Mouse (Mus musculus) thymus, adult 2 months (tissue): ENCODE results near the gene Syt16.

ENCODE experiments used
- CTCF ChIP-seq: fragments of 200-500 bp; IDR thresholded peaks from 2 replicates; pipeline ENCODE4 v1.5.1; 2012; ENCODE audit warnings: mild to moderate bottlenecking, control low read depth, low read length, moderate library complexity, borderline replicate concordance; ENCODE audit not compliant: control insufficient read depth, poor library complexity, insufficient read depth; ENCODE audit errors: extremely low read depth
- POLR2A ChIP-seq: fragments of 200-500 bp; IDR thresholded peaks from 2 replicates; pipeline ENCODE4 v1.6.1; 2012; ENCODE audit warnings: mild to moderate bottlenecking, low read length, control low read depth, moderate library complexity; ENCODE audit not compliant: control insufficient read depth, poor library complexity, insufficient read depth; ENCODE audit errors: extremely low read depth

DNA sequence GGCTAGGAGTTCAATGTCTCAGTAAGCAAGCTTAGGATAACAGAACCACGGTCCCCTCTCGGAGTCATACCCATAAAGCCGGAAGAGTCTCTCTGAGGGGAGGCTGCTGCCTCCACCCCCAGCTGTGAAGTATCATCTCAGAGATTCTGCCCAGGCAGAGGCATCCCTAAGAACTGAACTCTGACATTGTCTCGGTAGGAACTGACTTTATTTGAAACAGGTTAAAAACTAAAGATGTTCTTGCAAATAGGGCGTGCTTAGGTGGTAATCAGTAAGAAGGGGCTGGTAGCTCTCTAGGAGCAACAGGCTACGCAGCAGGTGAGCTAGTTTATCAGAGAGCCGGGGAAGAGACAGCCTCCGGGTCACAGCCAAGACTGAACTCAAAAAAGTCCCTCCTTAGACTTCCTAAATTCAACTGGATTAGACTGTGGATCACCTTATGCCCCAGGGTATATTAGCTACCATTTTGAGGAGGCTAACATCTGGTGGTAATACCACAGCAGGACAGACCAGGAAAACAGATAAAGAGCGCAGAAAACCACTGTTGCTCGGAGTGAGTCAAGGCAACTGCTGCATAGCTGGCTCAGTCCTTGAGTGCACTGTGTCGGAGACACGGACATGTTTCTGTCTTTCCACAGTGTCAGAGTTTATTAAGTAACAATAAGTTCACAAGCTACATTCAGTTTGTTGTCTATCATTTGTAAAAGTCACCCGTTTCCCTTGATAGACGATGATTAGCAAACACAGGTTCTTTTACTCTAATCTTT, 43.9 kb upstream of the Syt16 start:
- TF ChIP-seq POLR2A: no peak
- no peak for TF ChIP-seq CTCF
